Mouse (Mus musculus): ENCODE results near the gene Ldb1.

DNA sequence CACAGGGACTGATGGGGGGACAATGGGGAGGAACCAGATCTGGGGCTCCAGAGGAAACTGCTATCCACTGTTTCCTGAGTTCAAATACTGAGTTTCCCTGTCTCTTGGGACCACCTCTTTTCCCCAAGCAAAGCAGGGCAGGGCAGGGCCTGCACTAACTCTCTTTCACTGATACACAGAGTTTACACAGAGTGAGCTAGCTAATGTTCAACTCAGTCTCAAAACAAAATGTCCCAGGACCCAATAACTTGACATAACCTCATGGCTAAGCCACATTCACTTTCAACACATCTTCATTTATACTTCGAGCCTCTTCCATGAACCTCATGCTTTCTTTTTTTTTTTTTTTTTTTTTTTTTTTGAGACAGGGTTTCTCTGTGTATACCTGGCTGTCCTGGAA, 15.4 kb downstream of the Ldb1 start:
- TF ChIP-seq CTCF (IDR thresholded peaks at IDR 0.05; ENCODE audit: control insufficient read depth, insufficient read depth, low read length) (no peak), POLR2A (IDR thresholded peaks at IDR 0.05; ENCODE audit: borderline replicate concordance, control insufficient read depth, low read depth, low read length) (no peak)
